Mouse (Mus musculus) cerebellum, postnatal 14 days (tissue): Measurements from ENCODE around the gene Gm45194.

ENCODE experiments used
- DNase-seq, 2 experiments: peaks; one replicate each; pipeline ENCODE4 v3.0.0; 2021; ENCODE audit warnings: mixed read lengths in 2 of 2

Gene Gm45194

GRCm38 (mm10) chrX:111891089-111891488 lies at the start of gene Gm45194:
Gm45194 (plus strand) TSS chrX:111891389.
- no peak for DNase-seq

- no peak for DNase-seq
Measured at GRCm38 (mm10) chrX:111855878-111856277, 35.3 kb upstream of the Gm45194 start.

GRCm38 (mm10) chrX:111881251-111881650 lies 9.9 kb upstream of the Gm45194 start:
- no peak for DNase-seq

- peak; percentile 4 to 7 for DNase-seq
Measured at GRCm38 (mm10) chrX:111894321-111895050, 3.3 kb downstream of the Gm45194 start.

- DNase-seq = peak; percentile 4 to 5
Measured at GRCm38 (mm10) chrX:111895084-111895779, 4.0 kb downstream of the Gm45194 start.

- no peak for DNase-seq
Measured at GRCm38 (mm10) chrX:111917422-111917821, 26.2 kb downstream of the Gm45194 start.

- no peak for DNase-seq
Measured at GRCm38 (mm10) chrX:111960909-111961308, 69.7 kb downstream of the Gm45194 start.

- no peak for DNase-seq
Measured at GRCm38 (mm10) chrX:111999661-112000060, 108.5 kb downstream of the Gm45194 start.

- no peak for DNase-seq
Measured at GRCm38 (mm10) chrX:112010707-112011106, 119.5 kb downstream of the Gm45194 start, which contains the start of gene Tex16. Tex16 (plus strand) TSS chrX:112011007.

- DNase-seq = no peak
Measured at GRCm38 (mm10) chrX:112238749-112239148, 347.6 kb downstream of the Gm45194 start, which contains the start of gene 4933403O08Rik. 4933403O08Rik (plus strand) TSS chrX:112239049.

GRCm38 (mm10) chrX:112242916-112243315 lies 351.7 kb downstream of the Gm45194 start:
- DNase-seq = no peak

- DNase-seq = no peak
Measured at GRCm38 (mm10) chrX:112255513-112255912, 364.3 kb downstream of the Gm45194 start.

- DNase-seq = no peak
Measured at GRCm38 (mm10) chrX:112273550-112273949, 382.4 kb downstream of the Gm45194 start.
